Mouse (Mus musculus) neural tube, embryonic 12.5 days (tissue): ENCODE data around the gene Zbtb17. TPM values are rescaled to one million over a fixed set of nuclear protein-coding genes. Genes with fewer than 3 reads are reported as not detected.

ENCODE experiments used
- ATAC-seq: fragments of 200-750 bp; cut with Nextera tagmentation; 2 replicates; pipeline ENCODE4 v1.8.0; 2017; ENCODE audit warnings: low read depth, mild to moderate bottlenecking, moderate TSS enrichment, moderate library complexity; ENCODE audit not compliant: low FRiP score
- H3K27ac ChIP-seq: fragments of 300-500 bp; sonication (generic); 2 replicates; pipeline ENCODE4 v1.5.1; 2016
- H3K27me3 ChIP-seq: fragments of 300-500 bp; sonication (generic); replicated peaks from 2 replicates; pipeline ENCODE4 v1.6.1; 2016; ENCODE audit warnings: mild to moderate bottlenecking
- H3K36me3 ChIP-seq: fragments of 300-500 bp; sonication (generic); 2 replicates; pipeline ENCODE4 v1.6.1; 2016; ENCODE audit warnings: mild to moderate bottlenecking
- H3K4me1 ChIP-seq: fragments of 300-500 bp; sonication (generic); 2 replicates; pipeline ENCODE4 v1.6.1; 2016
- H3K4me2 ChIP-seq: fragments of 300-500 bp; sonication (generic); replicated peaks from 2 replicates; pipeline ENCODE4 v1.6.1; 2016; ENCODE audit warnings: mild to moderate bottlenecking
- H3K4me3 ChIP-seq: fragments of 300-500 bp; sonication (generic); 2 replicates; pipeline ENCODE4 v1.5.1; 2016
- H3K9ac ChIP-seq: fragments of 300-500 bp; sonication (generic); 2 replicates; pipeline ENCODE4 v1.6.1; 2016; ENCODE audit warnings: mild to moderate bottlenecking
- H3K9me3 ChIP-seq: fragments of 300-500 bp; sonication (generic); 2 replicates; pipeline ENCODE4 v1.6.1; 2016; ENCODE audit warnings: mild to moderate bottlenecking
- WGBS: fragments of 180-500 bp; shearing (Covaris S2); methylation state at CpG from one replicate; pipeline ENCODE4 v1.1.7; 2016; 5-methylcytosine and 5-hydroxymethylcytosine counted together
- polyA plus RNA-seq: library from polyadenylated mRNA; unstranded; fragments of >200 nt; fragmentation: Nextera tagmentation; extraction: Ambion mirVana; gene quantifications from 2 replicates; pipeline ENCODE4 v1.2.1, GENCODE M21; 2016

Zbtb17 gene
- polyA plus RNA-seq, 1 experiment from 2014 or later: 51.6 TPM

DNA sequence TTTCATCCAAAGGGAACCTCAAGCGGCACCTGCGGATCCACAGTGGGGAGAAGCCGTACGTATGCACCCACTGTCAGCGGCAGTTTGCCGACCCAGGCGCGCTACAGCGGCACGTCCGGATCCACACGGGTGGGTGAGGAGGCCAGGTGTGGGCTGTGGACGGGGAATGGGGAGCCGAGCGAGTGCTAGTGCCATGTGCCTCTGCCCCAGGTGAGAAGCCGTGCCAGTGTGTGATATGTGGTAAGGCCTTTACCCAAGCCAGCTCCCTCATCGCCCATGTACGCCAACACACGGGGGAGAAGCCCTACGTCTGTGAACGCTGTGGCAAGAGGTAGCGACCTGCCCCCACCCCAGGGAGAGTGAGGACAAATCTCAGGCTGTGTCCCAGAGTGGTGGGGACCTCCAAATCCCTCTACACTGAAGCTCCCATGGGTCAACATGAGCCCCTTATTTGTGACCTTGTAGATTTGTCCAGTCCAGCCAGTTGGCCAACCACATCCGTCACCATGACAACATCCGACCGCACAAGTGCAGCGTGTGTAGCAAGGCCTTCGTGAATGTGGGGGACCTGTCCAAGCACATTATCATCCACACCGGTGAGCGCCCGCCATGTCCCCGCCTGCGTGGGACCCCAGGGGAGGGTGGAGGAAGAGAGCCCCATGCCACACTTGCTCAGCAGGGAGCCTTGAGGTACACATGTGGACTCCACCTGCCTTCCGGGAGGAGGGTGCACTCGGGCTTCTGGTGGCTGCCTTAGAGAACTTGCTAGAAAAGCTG, 21.2 kb downstream of the Zbtb17 start:
- H3K9ac ChIP-seq: no peak overlapping the region
- H3K9me3 ChIP-seq: no peaks in the 10 kb centered on the region
- no peak overlapping the region for H3K27ac ChIP-seq
- H3K36me3 ChIP-seq: peaks cover 91% of the 10 kb centered on the region
- no peak for ATAC-seq
- peaks cover 8% of the 10 kb centered on the region for H3K4me1 ChIP-seq
- no peaks in the 10 kb centered on the region for H3K27me3 ChIP-seq
- H3K4me3 ChIP-seq: no peak overlapping the region
- 94% methylated on average over 34 of the region's 34 CpGs for WGBS
- H3K4me2 ChIP-seq: no peak overlapping the region

DNA sequence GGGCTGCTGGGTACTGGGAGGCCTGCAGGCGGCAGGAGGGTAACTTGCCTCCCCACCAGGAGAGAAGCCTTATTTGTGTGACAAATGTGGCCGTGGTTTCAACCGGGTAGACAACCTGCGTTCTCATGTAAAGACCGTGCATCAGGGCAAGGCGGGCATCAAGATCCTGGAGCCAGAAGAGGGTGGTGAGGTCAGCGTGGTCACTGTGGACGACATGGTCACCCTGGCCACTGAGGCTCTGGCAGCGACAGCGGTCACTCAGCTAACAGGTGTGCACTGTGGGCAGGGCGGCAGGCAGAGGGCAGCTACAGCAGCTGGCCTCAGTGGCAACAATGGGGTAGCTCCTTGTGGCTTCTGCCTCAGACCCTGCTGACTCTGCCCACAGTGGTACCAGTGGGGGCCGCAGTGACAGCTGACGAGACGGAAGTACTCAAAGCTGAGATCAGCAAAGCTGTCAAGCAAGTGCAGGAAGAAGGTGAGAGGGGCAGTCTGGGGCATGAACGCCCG, 21.9 kb downstream of the Zbtb17 start:
- Histone ChIP-seq H3K9me3 (no peaks in the 10 kb centered on the region), H3K36me3 (peaks cover 98% of the 10 kb centered on the region), H3K27me3 (no peaks in the 10 kb centered on the region), H3K4me3 (no peak overlapping the region), H3K4me1 (peaks cover 2% of the 10 kb centered on the region; the same call in 1 of the 2 replicates), H3K27ac (no peak overlapping the region), H3K4me2 (no peak overlapping the region), H3K9ac (no peak overlapping the region)
- no peak for ATAC-seq
- 91% methylated on average over 16 of the region's 16 CpGs for WGBS

GRCm38 (mm10) chr4:141466844-141467580, 22.6 kb downstream of the Zbtb17 start:
- Histone ChIP-seq H3K9ac (no peak overlapping the region), H3K9me3 (no peaks in the 10 kb centered on the region), H3K36me3 (peaks cover 99% of the 10 kb centered on the region), H3K27ac (no peak overlapping the region), H3K4me2 (no peak overlapping the region), H3K4me3 (no peak overlapping the region), H3K27me3 (no peaks in the 10 kb centered on the region), H3K4me1 (no peaks in the 10 kb centered on the region)
- 86% methylated on average over 15 of the region's 15 CpGs for WGBS
- no peak for ATAC-seq

GRCm38 (mm10) chr4:141467581-141467927, 23.1 kb downstream of the Zbtb17 start:
- H3K9ac ChIP-seq: no peak overlapping the region
- ATAC-seq: no peak
- H3K9me3 ChIP-seq: no peaks in the 10 kb centered on the region
- H3K4me2 ChIP-seq: no peak overlapping the region
- no peak overlapping the region for H3K27ac ChIP-seq
- H3K4me3 ChIP-seq: no peak overlapping the region
- H3K36me3 ChIP-seq: peaks cover 99% of the 10 kb centered on the region
- H3K27me3 ChIP-seq: no peaks in the 10 kb centered on the region
- H3K4me1 ChIP-seq: no peaks in the 10 kb centered on the region
- 89% methylated on average over 6 of the region's 6 CpGs for WGBS

DNA sequence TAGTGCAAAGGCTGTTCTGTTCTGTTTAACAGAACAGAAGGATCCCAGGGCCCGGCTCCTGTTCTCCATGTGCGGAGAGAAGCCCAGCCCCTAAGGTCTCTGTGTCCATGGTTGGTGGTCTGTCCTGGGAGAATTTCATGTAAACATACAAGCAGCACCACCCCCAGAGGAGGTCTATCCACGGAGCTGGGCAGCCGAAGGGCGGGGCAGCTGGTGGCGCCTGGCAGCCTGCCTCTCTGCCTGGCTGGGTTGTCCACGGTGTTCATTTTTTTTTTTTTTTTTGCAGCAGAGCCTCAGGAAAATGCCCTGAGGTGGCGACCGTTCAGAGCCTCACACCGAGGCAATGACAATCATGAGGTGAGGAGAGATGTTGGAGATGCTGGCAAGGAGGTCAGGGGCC, 24.1 kb downstream of the Zbtb17 start:
- no peak overlapping the region for H3K9ac ChIP-seq
- peaks cover 99% of the 10 kb centered on the region for H3K36me3 ChIP-seq
- H3K9me3 ChIP-seq: no peaks in the 10 kb centered on the region
- no peaks in the 10 kb centered on the region for H3K27me3 ChIP-seq
- H3K27ac ChIP-seq: no peak overlapping the region
- H3K4me3 ChIP-seq: no peak overlapping the region
- no peak for ATAC-seq
- WGBS: 76% methylated on average over 10 of the region's 10 CpGs
- no peak overlapping the region for H3K4me2 ChIP-seq
- no peaks in the 10 kb centered on the region for H3K4me1 ChIP-seq

GRCm38 (mm10) chr4:141469343-141469742, 24.9 kb downstream of the Zbtb17 start:
- Histone ChIP-seq H3K4me2 (no peak overlapping the region), H3K4me1 (no peaks in the 10 kb centered on the region), H3K27me3 (no peaks in the 10 kb centered on the region), H3K9me3 (no peaks in the 10 kb centered on the region), H3K36me3 (peaks cover 99% of the 10 kb centered on the region), H3K4me3 (no peak overlapping the region), H3K27ac (no peak overlapping the region), H3K9ac (no peak overlapping the region)
- no peak for ATAC-seq
- 97% methylated on average over 9 of the region's 9 CpGs for WGBS

GRCm38 (mm10) chr4:141471491-141471890, 27.0 kb downstream of the Zbtb17 start:
- 98% methylated on average over 16 of the region's 16 CpGs for WGBS
- ATAC-seq: no peak

DNA sequence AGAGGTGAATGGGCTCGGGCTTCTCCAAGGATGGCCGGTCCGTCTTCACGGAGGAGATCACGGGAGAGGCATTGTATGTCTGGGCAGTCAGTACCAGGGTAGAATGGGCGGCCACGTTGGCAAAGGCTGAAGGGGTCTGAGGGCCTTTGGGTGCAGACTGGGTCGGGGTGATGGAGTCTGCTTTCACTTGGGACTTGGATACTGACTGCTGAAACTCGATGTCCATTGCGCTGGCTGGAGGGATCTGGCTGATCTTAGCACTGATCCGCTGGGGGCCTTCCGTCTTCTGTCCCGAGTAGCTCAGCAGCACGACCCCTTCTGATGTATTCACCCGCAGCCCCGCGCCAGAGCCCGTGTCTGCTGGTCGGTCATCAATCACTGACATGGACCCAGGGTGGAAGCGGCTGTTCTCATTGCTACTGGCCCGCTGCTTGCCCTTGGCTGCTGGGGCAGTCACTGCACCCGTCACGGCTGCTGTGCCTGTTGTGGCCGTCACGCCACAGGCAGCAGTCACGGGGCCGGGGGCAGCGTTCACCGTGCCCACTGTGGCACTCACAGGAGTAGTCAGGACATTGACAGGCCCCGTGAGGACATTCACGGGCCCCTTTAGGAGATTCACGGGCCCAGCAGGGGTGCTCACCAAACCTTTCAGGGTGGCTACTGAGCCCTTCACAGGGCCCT, 28.3 kb downstream of the Zbtb17 start:
- Histone ChIP-seq H3K36me3 (peaks cover 99% of the 10 kb centered on the region), H3K9me3 (no peaks in the 10 kb centered on the region), H3K27ac (no peak overlapping the region), H3K27me3 (no peaks in the 10 kb centered on the region), H3K9ac (no peak overlapping the region), H3K4me2 (no peak overlapping the region), H3K4me3 (no peak overlapping the region), H3K4me1 (no peaks in the 10 kb centered on the region)
- ATAC-seq: 0 out of 2 replicates have a peak, but pooled peaks have one; percentile 4
- WGBS: 73% methylated on average over 32 of the region's 32 CpGs

More at GRCm38 (mm10) chr4:141471491-141471890, 27.0 kb downstream of the Zbtb17 start:
- no peak overlapping the region for H3K9ac ChIP-seq
- H3K36me3 ChIP-seq: peaks cover 99% of the 10 kb centered on the region
- H3K4me1 ChIP-seq: no peaks in the 10 kb centered on the region
- H3K4me3 ChIP-seq: no peak overlapping the region
- H3K27ac ChIP-seq: no peak overlapping the region
- no peaks in the 10 kb centered on the region for H3K9me3 ChIP-seq
- no peak overlapping the region for H3K4me2 ChIP-seq
- no peaks in the 10 kb centered on the region for H3K27me3 ChIP-seq

DNA sequence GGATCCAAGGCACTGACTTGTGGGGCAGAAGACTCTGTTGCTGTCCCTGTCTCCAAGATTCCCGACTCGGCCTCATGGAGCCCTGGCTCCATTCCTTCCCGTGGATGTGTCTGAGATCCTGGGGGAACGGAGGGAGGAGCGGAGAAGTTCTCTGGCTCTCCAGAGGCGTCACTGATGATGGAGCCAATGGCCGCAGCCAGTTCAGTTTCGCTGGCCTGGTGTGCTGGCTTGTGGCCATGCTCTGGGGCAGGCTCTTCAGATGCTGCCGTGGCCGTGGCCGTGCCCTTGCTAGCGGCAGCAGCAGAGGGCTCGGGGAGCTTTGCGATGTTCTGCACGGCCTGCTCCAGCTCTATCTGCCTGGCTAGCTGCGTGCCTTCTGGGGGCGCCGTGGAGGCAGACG, 30.0 kb downstream of the Zbtb17 start:
- Histone ChIP-seq H3K9me3 (no peaks in the 10 kb centered on the region), H3K9ac (no peak overlapping the region), H3K36me3 (peaks cover 100% of the 10 kb centered on the region), H3K4me1 (no peaks in the 10 kb centered on the region), H3K4me2 (no peak overlapping the region), H3K27me3 (no peaks in the 10 kb centered on the region), H3K27ac (no peak overlapping the region), H3K4me3 (no peak overlapping the region)
- WGBS: 93% methylated on average over 19 of the region's 19 CpGs
- no peak for ATAC-seq

- 93% methylated on average over 16 of the region's 16 CpGs for WGBS
- Histone ChIP-seq H3K36me3 (peaks cover 98% of the 10 kb centered on the region), H3K4me1 (no peaks in the 10 kb centered on the region), H3K4me3 (no peak overlapping the region), H3K27ac (no peak overlapping the region), H3K9ac (no peak overlapping the region), H3K9me3 (no peaks in the 10 kb centered on the region), H3K4me2 (no peak overlapping the region), H3K27me3 (no peaks in the 10 kb centered on the region)
- no peak for ATAC-seq
Measured at GRCm38 (mm10) chr4:141477681-141478102, 33.2 kb downstream of the Zbtb17 start.

DNA sequence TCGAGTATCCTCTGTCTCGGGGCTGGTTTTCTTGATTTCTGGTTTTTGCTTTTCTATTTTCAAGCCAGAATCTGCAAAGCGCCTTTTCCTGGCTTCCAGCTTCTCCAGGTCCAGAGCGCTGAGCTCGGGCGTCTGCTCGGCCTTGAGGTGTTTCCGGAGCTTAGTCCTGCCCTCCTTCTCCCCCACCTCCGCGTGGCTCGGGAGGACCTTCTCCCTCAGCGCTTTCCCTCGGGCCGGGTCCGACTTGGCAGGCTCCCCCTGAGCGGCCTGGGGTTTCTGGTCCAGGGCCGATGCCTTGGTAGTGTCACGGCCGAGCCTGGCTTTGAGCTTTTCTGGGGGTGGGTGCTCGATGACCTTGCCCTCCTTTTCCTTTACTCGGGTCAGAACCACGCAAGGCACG, 33.8 kb downstream of the Zbtb17 start:
- 91% methylated on average over 23 of the region's 23 CpGs for WGBS
- Histone ChIP-seq H3K9ac (no peak overlapping the region), H3K9me3 (no peaks in the 10 kb centered on the region), H3K27me3 (no peaks in the 10 kb centered on the region), H3K4me3 (no peak overlapping the region), H3K4me2 (no peak overlapping the region), H3K4me1 (no peaks in the 10 kb centered on the region), H3K36me3 (peaks cover 98% of the 10 kb centered on the region), H3K27ac (no peak overlapping the region)
- no peak for ATAC-seq

DNA sequence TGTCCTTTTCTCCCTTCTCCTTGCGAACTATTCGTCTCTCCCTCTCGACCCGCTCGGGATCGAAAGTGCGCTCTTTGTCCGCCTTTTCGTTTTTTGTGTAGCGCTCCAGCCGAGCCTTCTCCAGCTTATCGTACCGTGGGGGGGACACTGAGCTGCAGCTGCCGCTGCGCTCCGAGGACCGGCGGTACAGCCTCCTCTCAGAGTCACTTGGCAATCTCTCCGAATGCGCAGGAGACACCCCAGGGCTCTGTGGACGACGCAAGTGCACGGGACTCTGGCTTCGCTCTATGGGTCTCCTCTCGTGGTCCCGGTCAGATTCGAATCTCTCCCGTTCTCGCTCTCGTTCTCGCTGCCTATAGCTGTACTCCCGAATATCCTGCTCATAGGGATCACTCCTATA, 34.3 kb downstream of the Zbtb17 start:
- no peaks in the 10 kb centered on the region for H3K27me3 ChIP-seq
- H3K4me3 ChIP-seq: no peak overlapping the region
- H3K27ac ChIP-seq: no peak overlapping the region
- no peak overlapping the region for H3K4me2 ChIP-seq
- peaks cover 96% of the 10 kb centered on the region for H3K36me3 ChIP-seq
- WGBS: 96% methylated on average over 32 of the region's 32 CpGs
- H3K9ac ChIP-seq: no peak overlapping the region
- H3K4me1 ChIP-seq: no peaks in the 10 kb centered on the region
- no peak for ATAC-seq
- no peaks in the 10 kb centered on the region for H3K9me3 ChIP-seq
